Mouse (Mus musculus): ENCODE results near the gene Mrps24. TPM values are rescaled to one million over a fixed set of nuclear protein-coding genes. Genes with fewer than 3 reads are reported as not detected.

Mrps24 gene
- polyA plus RNA-seq, 1 experiment from 2014 or later = 235 TPM

GRCm38 (mm10) chr11:5703341-5703740 is 12.1 kb downstream of the Mrps24 start:
- ATAC-seq (ENCODE audit: insufficient number of reproducible peaks, insufficient read depth, low FRiP score, low read depth) = no peak
- H3K4me1 ChIP-seq (ENCODE audit: control insufficient read depth in 2 of 2, insufficient read depth in 2 of 2, low read length in 2 of 2) = peaks cover 4 to 11% of the 10 kb centered on the region in 2 experiments
- no peaks in the 10 kb centered on the region for H3K27me3 ChIP-seq (ENCODE audit: control insufficient read depth, insufficient read depth, low read length)
- H3K9me3 ChIP-seq (ENCODE audit: control insufficient read depth, low read length) = no peaks in the 10 kb centered on the region
- 75% methylated on average over 1 of the region's 1 CpGs for WGBS
- no peak overlapping the region for H3K4me3 ChIP-seq (ENCODE audit: control insufficient read depth in 1 of 2, insufficient read depth in 1 of 2, low read depth in 1 of 2, low read length in 2 of 2)
- no peak overlapping the region for H3K4me2 ChIP-seq (ENCODE audit: low read length)
- H3K27ac ChIP-seq (replicated peaks in 1 of 2; ENCODE audit: control insufficient read depth in 1 of 2, insufficient read depth in 1 of 2, low read depth in 2 of 2, low read length in 2 of 2) = no peak overlapping the region
- no peak overlapping the region for H3K9ac ChIP-seq (ENCODE audit: low read length)
- H3K36me3 ChIP-seq (ENCODE audit: control insufficient read depth, insufficient read depth, low read length) = peaks cover 28% of the 10 kb centered on the region

GRCm38 (mm10) chr11:5702957-5703332 is 12.5 kb downstream of the Mrps24 start:
- H3K36me3 ChIP-seq (ENCODE audit: control insufficient read depth, insufficient read depth, low read length) = peaks cover 28% of the 10 kb centered on the region
- 91% methylated on average over 6 of the region's 6 CpGs for WGBS
- H3K4me2 ChIP-seq (ENCODE audit: low read length) = no peak overlapping the region
- peaks cover 4 to 11% of the 10 kb centered on the region in 2 experiments for H3K4me1 ChIP-seq (ENCODE audit: control insufficient read depth in 2 of 2, insufficient read depth in 2 of 2, low read length in 2 of 2)
- H3K27ac ChIP-seq (replicated peaks in 1 of 2; ENCODE audit: control insufficient read depth in 1 of 2, insufficient read depth in 1 of 2, low read depth in 2 of 2, low read length in 2 of 2) = no peak overlapping the region
- no peak overlapping the region for H3K4me3 ChIP-seq (ENCODE audit: control insufficient read depth in 1 of 2, insufficient read depth in 1 of 2, low read depth in 1 of 2, low read length in 2 of 2)
- no peak overlapping the region for H3K9ac ChIP-seq (ENCODE audit: low read length)
- no peak for ATAC-seq (ENCODE audit: insufficient number of reproducible peaks, insufficient read depth, low FRiP score, low read depth)
- no peaks in the 10 kb centered on the region for H3K27me3 ChIP-seq (ENCODE audit: control insufficient read depth, insufficient read depth, low read length)
- no peaks in the 10 kb centered on the region for H3K9me3 ChIP-seq (ENCODE audit: control insufficient read depth, low read length)

DNA sequence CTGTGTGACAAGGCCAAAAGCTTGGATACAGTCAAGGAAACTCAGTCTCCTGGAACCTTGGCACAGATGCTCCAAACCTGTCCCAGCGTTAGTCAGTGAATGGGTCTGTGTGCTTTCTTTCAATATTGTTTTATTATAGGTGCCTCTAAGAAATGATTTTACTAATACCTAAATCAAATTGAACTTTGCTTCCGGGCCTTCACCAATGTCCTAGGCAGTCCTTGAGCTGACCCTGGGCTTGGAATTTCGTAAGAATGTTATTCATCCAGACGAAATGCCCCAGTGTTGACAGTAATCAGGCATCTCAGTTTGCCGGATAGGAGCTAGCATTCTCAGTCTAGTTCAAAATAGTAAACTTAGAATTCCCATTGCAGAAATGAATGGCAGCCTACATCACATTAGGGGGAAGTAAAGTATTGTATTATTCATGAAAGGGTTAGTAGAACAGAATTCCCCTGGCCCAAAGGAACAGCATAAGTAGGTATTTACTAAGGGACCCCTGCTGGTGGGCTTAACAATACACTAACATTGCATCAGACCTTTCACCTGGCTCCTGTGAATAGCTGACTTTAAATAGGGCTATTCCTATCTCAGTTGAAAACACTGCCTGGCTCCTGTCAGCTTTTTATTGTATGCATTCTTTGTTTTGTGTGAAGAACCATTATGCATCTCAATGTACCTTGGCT is 13.1 kb downstream of the Mrps24 start:
- Histone ChIP-seq H3K9me3 (ENCODE audit: control insufficient read depth, low read length) (no peaks in the 10 kb centered on the region), H3K36me3 (ENCODE audit: control insufficient read depth, insufficient read depth, low read length) (peaks cover 28% of the 10 kb centered on the region), H3K27me3 (ENCODE audit: control insufficient read depth, insufficient read depth, low read length) (no peaks in the 10 kb centered on the region), H3K4me3 (ENCODE audit: control insufficient read depth in 1 of 2, insufficient read depth in 1 of 2, low read depth in 1 of 2, low read length in 2 of 2) (no peak overlapping the region), H3K27ac (replicated peaks in 1 of 2; ENCODE audit: control insufficient read depth in 1 of 2, insufficient read depth in 1 of 2, low read depth in 2 of 2, low read length in 2 of 2) (no peak overlapping the region), H3K4me1 (ENCODE audit: control insufficient read depth in 2 of 2, insufficient read depth in 2 of 2, low read length in 2 of 2) (peaks cover 4 to 11% of the 10 kb centered on the region in 2 experiments), H3K9ac (ENCODE audit: low read length) (no peak overlapping the region), H3K4me2 (ENCODE audit: low read length) (no peak overlapping the region)
- 45% methylated on average over 5 of the region's 5 CpGs for WGBS
- no peak for ATAC-seq (ENCODE audit: insufficient number of reproducible peaks, insufficient read depth, low FRiP score, low read depth)

DNA sequence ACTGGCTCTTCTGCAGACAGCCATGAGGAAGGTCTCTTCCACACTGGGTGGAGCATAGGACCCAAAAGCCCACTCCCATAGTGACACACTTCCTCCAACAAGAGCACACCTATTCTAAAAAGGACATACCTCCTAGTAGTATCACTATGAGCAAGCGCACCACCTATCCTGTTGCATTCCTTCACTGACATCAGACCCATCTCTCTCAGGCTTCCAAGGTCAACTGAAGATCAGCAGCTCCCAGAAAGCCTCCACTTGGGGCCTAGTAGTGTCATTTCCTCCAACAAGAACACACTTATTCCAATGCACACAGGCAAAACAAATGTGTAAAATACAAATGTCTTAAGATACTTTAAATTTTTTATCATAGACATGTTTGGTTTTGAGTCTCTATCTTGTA is 13.7 kb downstream of the Mrps24 start:
- no peaks in the 10 kb centered on the region for H3K9me3 ChIP-seq (ENCODE audit: control insufficient read depth, low read length)
- 96% methylated on average over 1 of the region's 1 CpGs for WGBS
- H3K36me3 ChIP-seq (ENCODE audit: control insufficient read depth, insufficient read depth, low read length) = peaks cover 28% of the 10 kb centered on the region
- no peak overlapping the region for H3K27ac ChIP-seq (replicated peaks in 1 of 2; ENCODE audit: control insufficient read depth in 1 of 2, insufficient read depth in 1 of 2, low read depth in 2 of 2, low read length in 2 of 2)
- no peak overlapping the region for H3K4me2 ChIP-seq (ENCODE audit: low read length)
- peaks cover 4 to 11% of the 10 kb centered on the region in 2 experiments for H3K4me1 ChIP-seq (ENCODE audit: control insufficient read depth in 2 of 2, insufficient read depth in 2 of 2, low read length in 2 of 2)
- no peaks in the 10 kb centered on the region for H3K27me3 ChIP-seq (ENCODE audit: control insufficient read depth, insufficient read depth, low read length)
- no peak for ATAC-seq (ENCODE audit: insufficient number of reproducible peaks, insufficient read depth, low FRiP score, low read depth)
- H3K9ac ChIP-seq (ENCODE audit: low read length) = no peak overlapping the region
- H3K4me3 ChIP-seq (ENCODE audit: control insufficient read depth in 1 of 2, insufficient read depth in 1 of 2, low read depth in 1 of 2, low read length in 2 of 2) = no peak overlapping the region

GRCm38 (mm10) chr11:5701300-5701699 is 14.2 kb downstream of the Mrps24 start:
- no peak overlapping the region for H3K27ac ChIP-seq (replicated peaks in 1 of 2; ENCODE audit: control insufficient read depth in 1 of 2, insufficient read depth in 1 of 2, low read depth in 2 of 2, low read length in 2 of 2)
- H3K36me3 ChIP-seq (ENCODE audit: control insufficient read depth, insufficient read depth, low read length) = peaks cover 28% of the 10 kb centered on the region
- H3K4me3 ChIP-seq (ENCODE audit: control insufficient read depth in 1 of 2, insufficient read depth in 1 of 2, low read depth in 1 of 2, low read length in 2 of 2) = no peak overlapping the region
- H3K27me3 ChIP-seq (ENCODE audit: control insufficient read depth, insufficient read depth, low read length) = no peaks in the 10 kb centered on the region
- no peaks in the 10 kb centered on the region for H3K9me3 ChIP-seq (ENCODE audit: control insufficient read depth, low read length)
- ATAC-seq (ENCODE audit: insufficient number of reproducible peaks, insufficient read depth, low FRiP score, low read depth) = no peak
- 84% methylated on average over 2 of the region's 2 CpGs for WGBS
- no peak overlapping the region for H3K9ac ChIP-seq (ENCODE audit: low read length)
- no peak overlapping the region for H3K4me2 ChIP-seq (ENCODE audit: low read length)
- peaks cover 4 to 7% of the 10 kb centered on the region in 2 experiments for H3K4me1 ChIP-seq (ENCODE audit: control insufficient read depth in 2 of 2, insufficient read depth in 2 of 2, low read length in 2 of 2)

DNA sequence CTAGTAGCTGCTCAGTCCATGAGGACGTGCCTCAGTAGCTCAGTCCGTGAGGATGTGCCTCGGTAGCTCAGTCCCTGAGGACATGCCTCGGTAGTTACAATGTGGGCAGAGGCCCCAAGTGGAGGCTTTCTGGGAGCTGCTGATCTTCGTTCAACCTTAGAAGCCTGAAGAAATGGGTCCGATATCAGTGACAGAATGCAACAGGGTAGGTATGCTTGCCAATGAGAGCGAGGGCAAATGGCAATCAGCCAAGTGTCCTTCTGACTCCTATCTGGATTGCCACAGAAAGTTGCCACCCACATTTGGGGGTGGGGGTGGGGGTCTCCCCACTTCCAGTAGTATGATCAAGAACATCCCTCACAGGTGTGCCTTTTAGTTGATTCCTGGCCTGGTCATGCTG is 14.7 kb downstream of the Mrps24 start:
- H3K27me3 ChIP-seq (ENCODE audit: control insufficient read depth, insufficient read depth, low read length) = no peaks in the 10 kb centered on the region
- no peaks in the 10 kb centered on the region for H3K9me3 ChIP-seq (ENCODE audit: control insufficient read depth, low read length)
- WGBS = 80% methylated on average over 7 of the region's 7 CpGs
- peaks cover 0 to 3% of the 10 kb centered on the region in 2 experiments; a peak in 2 of 4 replicates for H3K4me1 ChIP-seq (ENCODE audit: control insufficient read depth in 2 of 2, insufficient read depth in 2 of 2, low read length in 2 of 2)
- H3K36me3 ChIP-seq (ENCODE audit: control insufficient read depth, insufficient read depth, low read length) = peaks cover 25% of the 10 kb centered on the region
- no peak overlapping the region for H3K4me3 ChIP-seq (ENCODE audit: control insufficient read depth in 1 of 2, insufficient read depth in 1 of 2, low read depth in 1 of 2, low read length in 2 of 2)
- ATAC-seq (ENCODE audit: insufficient number of reproducible peaks, insufficient read depth, low FRiP score, low read depth) = no peak
- H3K27ac ChIP-seq (replicated peaks in 1 of 2; ENCODE audit: control insufficient read depth in 1 of 2, insufficient read depth in 1 of 2, low read depth in 2 of 2, low read length in 2 of 2) = no peak overlapping the region
- no peak overlapping the region for H3K4me2 ChIP-seq (ENCODE audit: low read length)
- no peak overlapping the region for H3K9ac ChIP-seq (ENCODE audit: low read length)

- H3K9ac ChIP-seq (ENCODE audit: low read length) = no peak overlapping the region
- ATAC-seq (ENCODE audit: insufficient number of reproducible peaks, insufficient read depth, low FRiP score, low read depth) = no peak
- H3K4me3 ChIP-seq (ENCODE audit: control insufficient read depth in 1 of 2, insufficient read depth in 1 of 2, low read depth in 1 of 2, low read length in 2 of 2) = no peak overlapping the region
- no peaks in the 10 kb centered on the region for H3K36me3 ChIP-seq (ENCODE audit: control insufficient read depth, insufficient read depth, low read length)
- no peak overlapping the region for H3K27ac ChIP-seq (replicated peaks in 1 of 2; ENCODE audit: control insufficient read depth in 1 of 2, insufficient read depth in 1 of 2, low read depth in 2 of 2, low read length in 2 of 2)
- no peaks in the 10 kb centered on the region for H3K4me1 ChIP-seq (ENCODE audit: control insufficient read depth in 2 of 2, insufficient read depth in 2 of 2, low read length in 2 of 2)
- no peaks in the 10 kb centered on the region for H3K27me3 ChIP-seq (ENCODE audit: control insufficient read depth, insufficient read depth, low read length)
- no peaks in the 10 kb centered on the region for H3K9me3 ChIP-seq (ENCODE audit: control insufficient read depth, low read length)
- 19% methylated on average over 7 of the region's 7 CpGs for WGBS
- no peak overlapping the region for H3K4me2 ChIP-seq (ENCODE audit: low read length)
Measured at GRCm38 (mm10) chr11:5691775-5692174, 23.7 kb downstream of the Mrps24 start.

DNA sequence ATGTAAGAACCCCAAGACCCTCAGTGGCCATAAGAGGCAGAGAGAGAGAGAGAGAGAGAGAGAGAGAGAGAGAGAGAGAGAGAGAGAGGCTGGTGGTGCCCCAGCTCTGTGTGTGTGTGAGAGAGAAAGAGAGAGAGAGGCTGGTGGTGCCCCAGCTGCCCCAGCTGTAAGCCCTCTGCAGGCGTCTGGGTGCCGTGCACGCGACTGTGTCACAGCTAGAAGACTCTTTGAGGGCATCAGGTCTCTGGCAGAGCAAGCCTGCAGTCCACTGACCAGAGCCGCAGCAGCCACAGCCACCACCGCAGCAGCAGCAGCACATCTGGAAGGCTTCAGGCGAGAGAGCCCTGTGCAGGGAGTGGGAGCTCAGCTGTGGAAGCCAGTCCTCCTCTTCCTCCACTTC is 31.2 kb downstream of the Mrps24 start:
- 22% methylated on average over 7 of the region's 7 CpGs for WGBS
- Histone ChIP-seq H3K36me3 (ENCODE audit: control insufficient read depth, insufficient read depth, low read length) (no peaks in the 10 kb centered on the region), H3K4me1 (ENCODE audit: control insufficient read depth in 2 of 2, insufficient read depth in 2 of 2, low read length in 2 of 2) (no peaks in the 10 kb centered on the region), H3K27ac (replicated peaks in 1 of 2; ENCODE audit: control insufficient read depth in 1 of 2, insufficient read depth in 1 of 2, low read depth in 2 of 2, low read length in 2 of 2) (no peak overlapping the region), H3K4me2 (ENCODE audit: low read length) (no peak overlapping the region), H3K4me3 (ENCODE audit: control insufficient read depth in 1 of 2, insufficient read depth in 1 of 2, low read depth in 1 of 2, low read length in 2 of 2) (no peak overlapping the region), H3K9ac (ENCODE audit: low read length) (no peak overlapping the region), H3K9me3 (ENCODE audit: control insufficient read depth, low read length) (no peaks in the 10 kb centered on the region), H3K27me3 (ENCODE audit: control insufficient read depth, insufficient read depth, low read length) (no peaks in the 10 kb centered on the region)
- ATAC-seq (ENCODE audit: insufficient number of reproducible peaks, insufficient read depth, low FRiP score, low read depth) = no peak

Data from heart, embryonic 14.5 days (tissue).